Mouse (Mus musculus): ENCODE results near the gene Esrrg.

Gene Esrrg

DNA sequence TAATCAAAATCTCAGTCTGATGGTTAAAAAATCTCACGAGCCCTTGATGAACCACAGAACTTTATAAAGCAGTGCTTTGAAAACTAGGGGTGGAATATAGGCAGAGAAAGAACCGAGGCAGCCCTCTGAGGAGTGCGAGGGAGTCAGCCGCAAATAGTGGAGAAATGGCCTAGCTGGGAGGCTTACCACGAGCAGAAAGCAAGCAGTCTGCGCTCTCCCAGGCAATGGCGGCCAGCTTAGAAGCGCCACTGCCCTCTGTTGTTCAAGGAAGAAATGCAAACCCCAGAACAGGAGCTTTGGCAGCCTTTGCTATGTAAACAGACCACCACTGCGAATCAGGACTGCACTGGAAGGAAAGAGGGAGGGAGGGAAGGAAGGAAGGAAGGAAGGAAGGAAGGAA, 365.8 kb downstream of the Esrrg start:
- TF ChIP-seq GATA4 (IDR thresholded peaks at IDR 0.05; ENCODE audit: insufficient replicate concordance, low read length), result no peak

DNA sequence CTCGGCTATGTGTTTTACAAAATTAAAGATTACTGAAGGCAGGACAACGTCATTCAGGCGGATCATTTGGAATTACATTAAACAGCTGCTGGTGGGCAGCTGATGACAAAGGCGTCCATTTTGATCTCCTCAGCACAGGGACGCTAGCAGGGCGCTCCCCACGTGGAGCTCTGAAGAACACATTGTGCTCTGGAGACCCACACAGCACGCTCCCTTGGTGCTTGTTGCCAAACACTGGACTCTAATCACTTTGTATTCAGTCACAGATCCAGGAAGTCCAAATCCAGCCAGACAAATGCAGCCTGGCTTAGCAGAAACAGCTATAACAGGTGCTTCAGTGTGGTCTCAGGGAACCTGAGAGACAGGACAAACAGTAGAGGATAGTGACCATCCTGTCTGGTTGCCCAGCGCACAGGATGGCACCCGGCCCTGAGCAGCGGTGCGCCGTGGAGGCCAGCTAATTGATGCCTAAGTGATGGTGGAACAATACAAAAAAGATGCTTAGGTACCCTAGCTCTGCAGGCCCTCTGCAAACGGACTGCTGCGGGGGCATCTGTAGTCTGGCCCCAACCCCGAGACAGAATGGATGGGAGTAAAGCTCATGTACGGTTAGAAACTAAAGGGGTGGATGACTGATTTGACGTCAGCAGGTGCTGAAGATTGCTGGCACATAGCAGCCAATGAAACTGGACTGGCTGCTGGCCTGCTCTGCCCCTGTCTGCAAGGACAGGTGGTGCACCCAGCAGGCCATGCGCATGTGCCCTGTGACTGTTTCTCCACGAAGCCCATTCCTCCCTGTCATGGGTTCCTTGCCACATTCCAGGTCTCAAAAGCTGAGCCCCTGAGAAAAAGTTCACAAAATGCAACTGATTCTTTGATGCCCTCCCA, 367.1 kb downstream of the Esrrg start:
- TF ChIP-seq GATA4 (IDR thresholded peaks at IDR 0.05; ENCODE audit: insufficient replicate concordance, low read length), result no peak

GRCm38 (mm10) chr1:187976353-187976730, 367.8 kb downstream of the Esrrg start:
- no peak for TF ChIP-seq GATA4 (IDR thresholded peaks at IDR 0.05; ENCODE audit: insufficient replicate concordance, low read length)

DNA sequence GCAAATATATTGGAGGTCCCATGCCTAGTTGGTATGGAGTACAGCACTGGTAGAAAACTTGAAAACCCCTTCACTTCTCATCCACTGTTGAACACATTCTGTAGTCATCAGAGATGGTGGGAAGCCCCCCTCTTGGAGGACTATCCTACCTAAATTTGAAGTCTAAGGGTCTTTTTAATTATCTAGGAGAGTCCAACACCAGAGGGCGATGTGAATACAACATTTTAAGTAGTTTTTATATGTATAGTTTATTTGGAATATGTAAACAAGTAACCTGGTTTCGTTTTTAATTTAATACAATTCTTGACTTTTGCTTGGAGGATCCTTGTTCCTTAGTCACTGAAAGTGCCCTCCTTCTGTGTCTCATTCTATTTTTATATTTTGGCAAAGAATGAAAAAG, 372.4 kb downstream of the Esrrg start:
- no peak for TF ChIP-seq GATA4 (IDR thresholded peaks at IDR 0.05; ENCODE audit: insufficient replicate concordance, low read length)

- TF ChIP-seq GATA4 (IDR thresholded peaks at IDR 0.05; ENCODE audit: insufficient replicate concordance, low read length), result no peak
These were observed 374.6 kb downstream of the Esrrg start for GRCm38 (mm10) chr1:187983177-187983576.

GRCm38 (mm10) chr1:187990161-187990560, 381.6 kb downstream of the Esrrg start:
- no peak for TF ChIP-seq GATA4 (IDR thresholded peaks at IDR 0.05; ENCODE audit: insufficient replicate concordance, low read length)

DNA sequence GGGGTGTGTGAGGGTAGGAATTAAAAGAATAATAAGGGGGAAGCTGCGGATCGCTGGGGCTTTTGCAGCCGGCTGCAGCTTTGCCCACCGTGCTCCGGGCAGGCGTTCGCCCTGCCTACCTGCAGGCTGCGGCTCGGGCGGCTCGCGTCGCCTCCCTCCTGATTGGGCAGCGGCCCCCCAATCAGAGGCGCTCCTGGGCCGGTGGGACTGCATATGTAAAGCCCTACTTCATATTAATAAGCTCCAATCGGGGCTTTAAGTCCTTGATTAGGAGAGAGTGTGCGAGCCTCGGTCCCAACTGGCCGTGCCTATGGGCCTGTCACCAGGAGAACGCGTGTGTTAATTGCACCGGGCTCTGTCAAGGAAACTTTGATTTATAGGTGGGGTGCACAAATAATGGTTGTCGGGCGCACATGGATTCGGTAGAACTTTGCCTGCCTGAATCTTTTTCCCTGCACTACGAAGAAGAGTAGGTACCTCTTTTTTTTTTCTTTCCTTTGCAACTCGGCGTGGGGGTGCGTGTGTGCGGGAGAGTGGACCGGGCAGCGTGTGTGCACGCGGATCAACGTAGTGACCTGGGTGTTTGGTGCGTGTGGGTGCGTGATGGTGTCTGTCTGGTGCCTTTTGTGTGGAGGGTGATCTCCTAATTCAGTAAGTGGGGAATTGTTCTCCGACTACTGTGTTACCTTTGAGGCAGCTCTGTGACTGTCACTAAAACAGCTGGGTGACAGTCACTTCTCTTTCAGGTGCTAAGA, 389.2 kb downstream of the Esrrg start:
- no peak for TF ChIP-seq GATA4 (IDR thresholded peaks at IDR 0.05; ENCODE audit: insufficient replicate concordance, low read length)

- TF ChIP-seq GATA4 (IDR thresholded peaks at IDR 0.05; ENCODE audit: insufficient replicate concordance, low read length), result no peak
These were observed 390.5 kb downstream of the Esrrg start for GRCm38 (mm10) chr1:187999121-187999520.

DNA sequence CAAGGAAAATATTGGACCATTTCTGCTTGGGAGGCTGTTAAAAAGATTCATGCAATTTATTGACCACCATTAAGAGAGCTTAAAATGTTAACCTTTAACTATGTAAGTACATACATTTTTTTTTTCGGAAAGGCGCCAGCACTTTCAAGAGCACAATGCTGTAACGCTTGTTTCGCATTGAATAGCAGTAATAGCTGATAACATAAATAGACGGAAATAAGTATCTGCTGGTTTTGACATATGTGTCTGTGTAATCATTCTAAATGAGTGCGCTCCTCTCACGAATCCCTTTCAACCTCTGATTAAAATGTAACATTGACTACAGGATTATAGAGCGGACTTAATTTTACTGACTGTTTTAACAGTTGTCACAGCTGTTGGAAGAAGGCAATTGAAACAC, 391.6 kb downstream of the Esrrg start:
- TF ChIP-seq GATA4 (IDR thresholded peaks at IDR 0.05; ENCODE audit: insufficient replicate concordance, low read length), result no peak

DNA sequence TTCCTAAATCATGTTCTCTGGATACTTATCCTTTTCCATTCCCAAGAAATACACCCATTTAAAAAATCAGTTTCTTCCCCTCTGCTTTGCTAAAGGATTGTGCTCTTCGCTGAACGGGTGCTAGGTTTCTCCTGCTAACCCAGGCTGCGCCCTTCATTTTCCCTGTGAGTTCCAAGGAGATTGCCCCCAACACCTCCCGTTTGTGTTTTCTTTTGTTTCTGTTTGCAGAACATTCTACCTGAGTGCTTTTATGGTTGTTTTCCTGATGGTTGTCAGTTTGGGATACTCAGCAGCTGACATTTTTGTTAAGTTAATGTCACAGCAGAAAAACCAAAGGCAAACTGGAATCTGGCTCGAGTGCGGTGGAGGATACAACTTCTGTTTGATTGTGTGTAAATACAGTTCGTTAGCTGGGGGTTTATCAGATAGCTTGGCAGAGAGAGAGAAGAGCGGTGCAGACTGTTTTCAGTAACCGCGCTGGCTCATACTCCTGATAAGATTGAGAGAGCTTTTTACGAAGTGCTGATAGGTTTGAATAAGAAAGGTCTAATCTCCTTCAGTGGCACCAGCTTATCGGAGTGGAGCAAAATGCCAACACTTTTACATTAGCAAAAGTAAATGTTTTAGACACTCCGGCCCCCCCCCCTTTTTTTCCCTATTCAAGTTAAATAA, 398.4 kb downstream of the Esrrg start:
- TF ChIP-seq GATA4 (IDR thresholded peaks at IDR 0.05; ENCODE audit: insufficient replicate concordance, low read length), result no peak

DNA sequence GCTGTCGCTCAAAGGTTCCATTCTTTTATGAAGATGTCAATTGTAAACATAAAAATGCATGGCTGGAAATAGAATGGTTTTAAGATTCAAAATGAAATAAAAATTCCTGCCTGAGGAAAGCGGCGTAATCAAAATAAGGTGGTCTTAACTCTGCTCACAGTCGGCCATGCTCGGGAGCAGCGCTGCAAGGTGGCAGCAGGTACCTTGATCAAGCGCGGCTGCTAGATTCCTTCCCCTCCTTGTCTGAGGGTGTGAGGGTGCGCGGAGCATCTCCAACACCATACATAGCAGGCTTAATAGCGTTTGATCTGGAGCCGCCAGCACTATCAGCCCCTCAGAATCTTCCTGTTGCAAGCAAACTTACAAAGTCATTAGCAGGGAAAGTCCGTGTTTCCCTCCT, 399.9 kb downstream of the Esrrg start:
- TF ChIP-seq GATA4 (IDR thresholded peaks at IDR 0.05; ENCODE audit: insufficient replicate concordance, low read length), result no peak

DNA sequence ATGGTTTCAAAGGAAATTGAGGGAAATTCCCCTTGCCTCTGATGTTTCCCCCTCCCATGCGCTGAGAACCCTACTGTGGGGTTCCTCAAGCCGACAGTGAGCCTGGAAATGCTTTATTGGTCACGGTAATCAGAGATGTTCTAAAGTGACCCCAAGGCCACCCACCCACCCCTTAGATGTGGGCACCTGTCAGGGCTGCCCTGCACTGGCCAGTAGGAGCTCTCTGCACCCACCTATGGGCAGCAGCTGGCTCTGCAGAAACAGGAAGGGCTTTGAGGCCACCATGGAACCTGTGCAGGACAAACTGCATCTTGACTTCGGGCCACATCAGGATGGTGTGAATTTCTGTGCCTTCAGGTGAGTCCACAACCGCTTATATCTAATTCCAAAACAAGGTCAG, 401.3 kb downstream of the Esrrg start:
- no peak for TF ChIP-seq GATA4 (IDR thresholded peaks at IDR 0.05; ENCODE audit: insufficient replicate concordance, low read length)

GRCm38 (mm10) chr1:188010860-188011259, 402.3 kb downstream of the Esrrg start:
- no peak for TF ChIP-seq GATA4 (IDR thresholded peaks at IDR 0.05; ENCODE audit: insufficient replicate concordance, low read length)

DNA sequence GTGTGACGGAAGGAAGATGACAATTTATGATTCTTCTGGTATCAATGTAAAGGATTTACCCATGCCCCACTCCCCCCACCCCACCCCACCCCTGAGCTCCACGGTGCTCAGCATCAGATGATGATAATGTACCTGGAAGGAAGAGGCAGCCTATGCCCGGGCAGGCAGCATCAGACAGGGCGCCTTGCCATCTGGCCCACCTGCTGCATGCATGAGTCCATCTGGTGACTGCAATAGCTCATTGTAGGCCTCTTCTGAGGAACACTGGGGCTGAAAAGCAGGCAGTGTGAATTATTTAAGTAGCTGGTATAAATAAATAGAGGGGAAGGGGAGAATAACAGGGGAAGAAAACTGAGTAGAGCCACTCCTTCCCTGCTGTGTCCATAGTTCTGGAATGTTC, 405.8 kb downstream of the Esrrg start:
- no peak for TF ChIP-seq GATA4 (IDR thresholded peaks at IDR 0.05; ENCODE audit: insufficient replicate concordance, low read length)

- TF ChIP-seq GATA4 (IDR thresholded peaks at IDR 0.05; ENCODE audit: insufficient replicate concordance, low read length), result no peak
These were observed 409.6 kb downstream of the Esrrg start for GRCm38 (mm10) chr1:188017956-188018862.
